9 mouse cellular contexts compared by ENCODE assay signal in the genomic region with DNA sequence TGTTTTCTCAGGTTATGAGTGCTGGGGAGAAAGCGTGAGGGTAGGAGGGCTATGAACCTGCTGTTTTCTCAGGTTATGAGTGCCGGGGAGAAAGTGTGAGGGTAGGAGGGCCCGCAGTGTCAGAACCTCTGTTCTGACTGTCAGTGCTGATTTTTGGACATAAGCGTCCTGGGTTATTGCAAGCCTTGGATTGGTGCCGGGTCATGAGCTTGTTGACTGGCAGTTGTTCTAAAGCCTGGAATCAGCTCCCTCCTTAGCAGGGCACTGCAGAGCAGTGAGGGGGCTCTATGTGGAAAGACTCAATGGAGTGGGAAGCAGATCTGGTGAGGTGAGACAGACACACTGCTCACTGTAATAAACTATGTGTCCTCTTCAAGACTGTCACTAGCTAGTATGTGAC. TPM values are rescaled to one million over a fixed set of nuclear protein-coding genes. Genes with fewer than 3 reads are reported as not detected.
DNase-seq lines count a peak whose midpoint lies in the region.
"Had no signal": no experiment of that assay in that cellular context is flagged by ENCODE, and none has a peak within 500 bp of the region (broad histone marks: within the 10 kb centered on the region; RNA-seq: fewer than 3 reads in every experiment).

No protein-coding gene starts in this region.

- intact Hi-C loops in heart, postnatal 10 days (cut with DNase I), result no loop called here
- intact Hi-C loops in heart, postnatal 25 days (cut with DNase I), result no loop called here

- DNase-seq in cerebellum, postnatal 25 days, result peak; percentile 10 to 20
- no peak for DNase-seq in cerebellum, postnatal 4 days (ENCODE audit: low spot score in 2 of 2)
- peak; percentile 33 to 35 for DNase-seq in heart, postnatal 10 days
- no peak for DNase-seq in heart, postnatal 25 days (ENCODE audit: low spot score)
- peak; percentile 41 for DNase-seq in lung, postnatal 10 days
- no peak for DNase-seq in lung, adult 18-20 months
- DNase-seq in skeletal muscle tissue, adult 2 months (ENCODE audit: low read depth, low spot score), result peak; percentile 50
- DNase-seq: embryo, embryonic 11 days; thymus, adult 2 months had no signal

RNA-seq across cellular contexts. Expression of gene Ccdc91, which starts 5.5 kb away (rescaled TPM):
- total RNA-seq in heart, postnatal 10 days (2021), result 10 to 100 TPM; 21.5 to 22.7 TPM
- total RNA-seq in heart, postnatal 25 days (2021), result 10 to 100 TPM; 24.9 to 26.6 TPM

Comparison
In these comparisons a context has a peak if more than half of its experiments do, and no peak if none do; other contexts are left out.
1. DNase-seq: peak in cerebellum, postnatal 25 days (2 of 2), heart, postnatal 10 days (2 of 2), lung, postnatal 10 days (single experiment) and skeletal muscle tissue, adult 2 months (single experiment); none in cerebellum, postnatal 4 days (0 of 2), heart, postnatal 25 days (single experiment) and lung, adult 18-20 months (0 of 2).